Mouse (Mus musculus): ENCODE measurements around the gene Tmsb4x. TPM values are rescaled to one million over a fixed set of nuclear protein-coding genes. Genes with fewer than 3 reads are reported as not detected.
A peak's percentile ranks its signal among the peaks of the same experiment; 100 is the strongest.

Tmsb4x gene
- polyA plus RNA-seq, 1 experiment from 2014 or later = 5,002 TPM

GRCm38 (mm10) chrX:167179961-167180642, 29.0 kb downstream of the Tmsb4x start:
- Histone ChIP-seq H3K4me1 (no peaks in the 10 kb centered on the region), H3K36me3 (no peaks in the 10 kb centered on the region), H3K4me3 (replicated peaks) (no peak overlapping the region), H3K9me3 (no peaks in the 10 kb centered on the region), H3K4me2 (no peak overlapping the region), H3K27me3 (replicated peaks) (0 out of 2 replicates have a peak, but pooled peaks cover 3% of the 10 kb centered on the region), H3K9ac (no peak overlapping the region), H3K27ac (peak overlapping the region; percentile 49)
- no peak for ATAC-seq (ENCODE audit: insufficient read depth, low FRiP score, low read depth)
- 55% methylated on average over 4 of the region's 4 CpGs for WGBS

GRCm38 (mm10) chrX:167179549-167179948, 29.6 kb downstream of the Tmsb4x start:
- H3K4me3 ChIP-seq (replicated peaks) = no peak overlapping the region
- H3K27me3 ChIP-seq (replicated peaks) = 0 out of 2 replicates have a peak, but pooled peaks cover 3% of the 10 kb centered on the region
- H3K27ac ChIP-seq = peak overlapping the region; percentile 49; the same call in 1 of the 2 replicates
- WGBS = 80% methylated on average over 3 of the region's 3 CpGs
- ATAC-seq (ENCODE audit: insufficient read depth, low FRiP score, low read depth) = peak; percentile 27; the same call in 1 of the 2 replicates
- H3K4me1 ChIP-seq = no peaks in the 10 kb centered on the region
- H3K36me3 ChIP-seq = no peaks in the 10 kb centered on the region
- no peak overlapping the region for H3K4me2 ChIP-seq
- H3K9me3 ChIP-seq = no peaks in the 10 kb centered on the region
- H3K9ac ChIP-seq = no peak overlapping the region

GRCm38 (mm10) chrX:167175319-167175718, 33.8 kb downstream of the Tmsb4x start:
- WGBS = 79% methylated on average over 6 of the region's 6 CpGs
- Histone ChIP-seq H3K4me1 (no peaks in the 10 kb centered on the region), H3K4me2 (no peak overlapping the region), H3K36me3 (no peaks in the 10 kb centered on the region), H3K9ac (no peak overlapping the region), H3K27me3 (replicated peaks) (no peaks in the 10 kb centered on the region; the same call in 1 of the 2 replicates), H3K9me3 (no peaks in the 10 kb centered on the region), H3K4me3 (replicated peaks) (no peak overlapping the region), H3K27ac (no peak overlapping the region)
- ATAC-seq (ENCODE audit: insufficient read depth, low FRiP score, low read depth) = no peak

- no peaks in the 10 kb centered on the region for H3K4me1 ChIP-seq
- no peak overlapping the region for H3K4me3 ChIP-seq (replicated peaks)
- no peak for ATAC-seq (ENCODE audit: insufficient read depth, low FRiP score, low read depth)
- H3K9me3 ChIP-seq = no peaks in the 10 kb centered on the region
- 57% methylated on average over 3 of the region's 3 CpGs for WGBS
- no peak overlapping the region for H3K4me2 ChIP-seq
- peaks cover 3% of the 10 kb centered on the region; the same call in 1 of the 2 replicates for H3K27me3 ChIP-seq (replicated peaks)
- no peak overlapping the region for H3K9ac ChIP-seq
- H3K36me3 ChIP-seq = no peaks in the 10 kb centered on the region
- H3K27ac ChIP-seq = no peak overlapping the region
Observed at GRCm38 (mm10) chrX:167174311-167174710, 34.8 kb downstream of the Tmsb4x start.

GRCm38 (mm10) chrX:167172256-167172655, 36.9 kb downstream of the Tmsb4x start:
- H3K4me2 ChIP-seq = no peak overlapping the region
- no peaks in the 10 kb centered on the region for H3K9me3 ChIP-seq
- no peak overlapping the region for H3K27ac ChIP-seq
- H3K4me1 ChIP-seq = no peaks in the 10 kb centered on the region
- ATAC-seq (ENCODE audit: insufficient read depth, low FRiP score, low read depth) = no peak
- H3K9ac ChIP-seq = no peak overlapping the region
- no peaks in the 10 kb centered on the region for H3K36me3 ChIP-seq
- H3K27me3 ChIP-seq (replicated peaks) = peaks cover 3% of the 10 kb centered on the region; the same call in 1 of the 2 replicates
- WGBS = 71% methylated on average over 2 of the region's 2 CpGs
- no peak overlapping the region for H3K4me3 ChIP-seq (replicated peaks)

- Histone ChIP-seq H3K9me3 (no peaks in the 10 kb centered on the region), H3K4me1 (no peaks in the 10 kb centered on the region), H3K27ac (no peak overlapping the region), H3K27me3 (replicated peaks) (peaks cover 3% of the 10 kb centered on the region; the same call in 1 of the 2 replicates), H3K9ac (no peak overlapping the region), H3K4me2 (no peak overlapping the region), H3K4me3 (replicated peaks) (no peak overlapping the region), H3K36me3 (no peaks in the 10 kb centered on the region)
- 58% methylated on average over 2 of the region's 2 CpGs for WGBS
- ATAC-seq (ENCODE audit: insufficient read depth, low FRiP score, low read depth) = no peak
Observed at GRCm38 (mm10) chrX:167171281-167171680, 37.8 kb downstream of the Tmsb4x start.

- Histone ChIP-seq H3K4me3 (replicated peaks) (no peak overlapping the region), H3K9ac (no peak overlapping the region), H3K9me3 (no peaks in the 10 kb centered on the region), H3K36me3 (no peaks in the 10 kb centered on the region), H3K4me2 (no peak overlapping the region), H3K4me1 (no peaks in the 10 kb centered on the region), H3K27ac (no peak overlapping the region), H3K27me3 (replicated peaks) (peaks cover 3% of the 10 kb centered on the region; the same call in 1 of the 2 replicates)
- ATAC-seq (ENCODE audit: insufficient read depth, low FRiP score, low read depth) = no peak
- 61% methylated on average over 2 of the region's 2 CpGs for WGBS
Observed at GRCm38 (mm10) chrX:167167282-167167681, 41.8 kb downstream of the Tmsb4x start.

GRCm38 (mm10) chrX:167166051-167166450, 43.1 kb downstream of the Tmsb4x start:
- Histone ChIP-seq H3K36me3 (no peaks in the 10 kb centered on the region), H3K27ac (no peak overlapping the region), H3K4me1 (no peaks in the 10 kb centered on the region), H3K4me3 (replicated peaks) (no peak overlapping the region), H3K4me2 (no peak overlapping the region), H3K9ac (no peak overlapping the region), H3K27me3 (replicated peaks) (0 out of 2 replicates have a peak, but pooled peaks cover 3% of the 10 kb centered on the region), H3K9me3 (no peaks in the 10 kb centered on the region)
- 78% methylated on average over 1 of the region's 1 CpGs for WGBS
- no peak for ATAC-seq (ENCODE audit: insufficient read depth, low FRiP score, low read depth)

- Histone ChIP-seq H3K4me2 (no peak overlapping the region), H3K27ac (no peak overlapping the region), H3K9me3 (no peaks in the 10 kb centered on the region), H3K9ac (no peak overlapping the region), H3K36me3 (no peaks in the 10 kb centered on the region), H3K4me1 (no peaks in the 10 kb centered on the region), H3K4me3 (replicated peaks) (no peak overlapping the region), H3K27me3 (replicated peaks) (0 out of 2 replicates have a peak, but pooled peaks cover 3% of the 10 kb centered on the region)
- WGBS = 61% methylated on average over 4 of the region's 4 CpGs
- no peak for ATAC-seq (ENCODE audit: insufficient read depth, low FRiP score, low read depth)
Observed at GRCm38 (mm10) chrX:167157691-167158090, 51.4 kb downstream of the Tmsb4x start.

Other genes with a start within 250 kb of the Tmsb4x start
- 0.37 and 0.55 TPM in 2 replicates for gene Tlr8, start 55.0 kb upstream of the Tmsb4x start, polyA plus RNA-seq (2015; fragmentation: Nextera tagmentation; extraction: Ambion mirVana)
- 0.57 and 0.81 TPM in 2 replicates for gene Tlr7, start 121.2 kb upstream of the Tmsb4x start, polyA plus RNA-seq (2015; fragmentation: Nextera tagmentation; extraction: Ambion mirVana)
- gene Prps2, start 173.4 kb upstream of the Tmsb4x start, polyA plus RNA-seq (2015; fragmentation: Nextera tagmentation; extraction: Ambion mirVana) = 29.7 and 35.4 TPM in 2 replicates